Mouse (Mus musculus) stomach, postnatal 0 days (tissue): ENCODE data around the gene Ptafr. TPM values are rescaled to one million over a fixed set of nuclear protein-coding genes. Genes with fewer than 3 reads are reported as not detected.

Experiments
- ATAC-seq: fragments of 200-750 bp; cut with Nextera tagmentation; 2 replicates; pipeline ENCODE4 v1.8.0; 2017; ENCODE audit not compliant: low FRiP score, low TSS enrichment
- DNase-seq: peaks from one replicate; pipeline ENCODE4 v3.0.0-alpha.2; 2016; ENCODE audit warnings: low spot score
- H3K27ac ChIP-seq: fragments of 300-500 bp; sonication (generic); replicated peaks from 2 replicates; pipeline ENCODE4 v1.5.1; 2014; ENCODE audit warnings: mild to moderate bottlenecking, control low read depth
- H3K27me3 ChIP-seq: fragments of 300-500 bp; sonication (generic); 2 replicates; pipeline ENCODE4 v1.6.1; 2014; ENCODE audit warnings: low read length; ENCODE audit not compliant: control insufficient read depth, insufficient read depth
- H3K36me3 ChIP-seq: fragments of 300-500 bp; sonication (generic); 2 replicates; pipeline ENCODE4 v1.6.1; 2014; ENCODE audit warnings: low read length, mixed read lengths; ENCODE audit not compliant: control insufficient read depth, insufficient read depth
- H3K4me1 ChIP-seq: fragments of 300-500 bp; sonication (generic); replicated peaks from 2 replicates; pipeline ENCODE4 v1.6.1; 2014; ENCODE audit warnings: antibody characterized with exemption; ENCODE audit not compliant: control insufficient read depth, insufficient read depth
- H3K4me2 ChIP-seq: fragments of 300-500 bp; sonication (generic); replicated peaks from 2 replicates; pipeline ENCODE4 v1.6.1; 2014; ENCODE audit warnings: low read depth, mild to moderate bottlenecking, control low read depth, moderate library complexity
- H3K4me3 ChIP-seq: fragments of 300-500 bp; sonication (generic); 2 replicates; pipeline ENCODE4 v1.5.1; 2014; ENCODE audit warnings: low read depth, low read length, control low read depth
- H3K9ac ChIP-seq: fragments of 300-500 bp; sonication (generic); 2 replicates; pipeline ENCODE4 v1.6.1; 2014; ENCODE audit warnings: mild to moderate bottlenecking, low read length, control low read depth, mixed read lengths
- H3K9me3 ChIP-seq: fragments of 300-500 bp; sonication (generic); 2 replicates; pipeline ENCODE4 v1.6.1; 2016; ENCODE audit warnings: low read length; ENCODE audit not compliant: control insufficient read depth
- CTCF ChIP-seq: IDR thresholded peaks from 2 replicates; pipeline ENCODE4 v1.5.1; 2016; ENCODE audit warnings: antibody characterized with exemption, low read depth, mild to moderate bottlenecking, moderate library complexity
- EP300 ChIP-seq: optimal IDR thresholded peaks from 2 replicates; pipeline ENCODE3; 2016; ENCODE audit warnings: antibody characterized with exemption
- WGBS: fragments of 180-500 bp; shearing (Covaris S2); extraction: QIAGEN DNeasy Blood & Tissue Kit; methylation state at CpG from one replicate; pipeline ENCODE4 v1.1.7; 2014; 5-methylcytosine and 5-hydroxymethylcytosine counted together
- polyA plus RNA-seq: library from polyadenylated mRNA; unstranded; fragments of >200 nt; fragmentation: Nextera tagmentation; extraction: Ambion mirVana; gene quantifications from 2 replicates; pipeline ENCODE4 v1.2.1, GENCODE M21; 2015

Ptafr gene
- polyA plus RNA-seq, 1 experiment from 2014 or later = 0.90 TPM

DNA sequence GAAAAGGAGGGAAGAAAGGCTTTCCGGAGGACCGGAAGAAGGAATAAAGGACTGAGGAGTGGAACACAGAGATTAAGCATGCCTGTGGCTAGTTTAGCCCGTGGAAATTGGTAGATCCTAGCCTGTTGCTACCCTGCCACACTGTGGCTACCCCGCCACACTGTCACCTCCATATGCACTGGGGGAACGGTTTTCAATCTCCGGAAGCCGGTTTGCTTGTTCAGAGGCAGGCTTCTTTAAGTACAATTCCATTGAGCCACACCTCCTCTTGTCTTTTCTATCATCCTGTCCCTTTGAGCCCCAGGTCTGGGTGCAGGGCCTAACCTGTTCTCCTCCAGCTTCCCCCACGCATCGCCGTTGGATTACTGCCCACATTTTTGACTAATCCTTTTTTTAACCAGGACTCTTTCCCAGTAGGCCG lies 39.5 kb upstream of the Ptafr start:
- no peaks in the 10 kb centered on the region for H3K9me3 ChIP-seq
- H3K4me3 ChIP-seq = no peak overlapping the region
- peak; percentile 32 for DNase-seq
- 0 out of 2 replicates have a peak overlapping the region, but pooled peaks have one; percentile 11 for H3K4me2 ChIP-seq
- H3K27ac ChIP-seq = peak overlapping the region; percentile 90
- 0 out of 2 replicates have a peak overlapping the region, but pooled peaks have one; percentile 0 for H3K9ac ChIP-seq
- peak; percentile 40 for ATAC-seq
- no peaks in the 10 kb centered on the region for H3K4me1 ChIP-seq
- H3K36me3 ChIP-seq = no peaks in the 10 kb centered on the region
- H3K27me3 ChIP-seq = no peaks in the 10 kb centered on the region
- WGBS = 19% methylated on average over 11 of the region's 11 CpGs
- no peak for TF ChIP-seq EP300
- peak; percentile 44; the same call in 1 of the 2 replicates for TF ChIP-seq CTCF

DNA sequence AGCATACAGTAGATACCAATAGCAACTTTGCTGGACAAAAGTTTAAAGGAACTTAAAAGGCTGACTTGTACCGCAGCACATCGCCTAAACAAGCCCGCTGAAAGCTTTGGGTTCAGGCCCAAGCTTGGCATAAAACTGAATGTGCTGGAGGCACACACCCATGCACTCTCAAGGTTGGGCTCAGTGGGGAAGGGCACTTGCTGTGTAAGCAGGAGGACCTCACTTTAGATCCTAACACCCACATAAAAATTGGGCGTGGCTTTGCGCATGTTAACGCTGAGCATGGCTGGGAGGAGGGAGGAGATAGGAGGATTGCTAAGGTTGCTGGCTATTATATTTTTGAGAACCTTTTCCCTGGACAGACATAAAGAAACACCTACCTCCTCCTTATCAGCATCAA lies 39.1 kb upstream of the Ptafr start:
- Histone ChIP-seq H3K27ac (peak overlapping the region; percentile 90), H3K9me3 (no peaks in the 10 kb centered on the region), H3K9ac (0 out of 2 replicates have a peak overlapping the region, but pooled peaks have one; percentile 0), H3K4me1 (no peaks in the 10 kb centered on the region), H3K36me3 (no peaks in the 10 kb centered on the region), H3K4me2 (0 out of 2 replicates have a peak overlapping the region, but pooled peaks have one; percentile 11), H3K4me3 (no peak overlapping the region), H3K27me3 (no peaks in the 10 kb centered on the region)
- 35% methylated on average over 6 of the region's 6 CpGs for WGBS
- peak; percentile 46 for DNase-seq
- peak; percentile 72 for ATAC-seq
- no peak for TF ChIP-seq CTCF
- no peak for TF ChIP-seq EP300

DNA sequence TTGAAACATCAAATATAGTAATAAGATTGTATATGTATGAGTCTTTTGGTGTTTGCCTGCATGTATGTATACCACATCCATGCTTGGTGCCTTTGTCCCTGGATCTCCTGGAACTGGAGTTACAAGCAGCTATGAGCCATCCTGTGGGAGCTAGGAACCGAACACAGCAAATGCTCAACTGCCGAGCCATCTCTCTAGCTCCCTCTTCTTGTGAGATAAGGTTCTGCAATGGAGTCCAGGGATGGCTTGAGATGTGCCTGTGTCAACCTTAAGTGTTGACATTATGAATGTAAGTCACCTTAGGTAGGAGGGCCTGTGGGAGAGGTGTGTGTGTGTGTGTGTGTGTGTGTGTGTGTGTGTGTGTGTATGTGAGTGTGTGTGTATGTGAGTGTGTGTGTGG lies 37.2 kb upstream of the Ptafr start:
- Histone ChIP-seq H3K4me1 (no peaks in the 10 kb centered on the region), H3K27ac (no peak overlapping the region), H3K27me3 (no peaks in the 10 kb centered on the region), H3K9me3 (no peaks in the 10 kb centered on the region), H3K4me3 (no peak overlapping the region), H3K4me2 (no peak overlapping the region), H3K9ac (no peak overlapping the region), H3K36me3 (peaks cover 5% of the 10 kb centered on the region; the same call in 1 of the 2 replicates)
- DNase-seq (peak; percentile 15), ATAC-seq (no peak; the same call in 1 of the 2 replicates)
- WGBS = 52% methylated on average over 2 of the region's 2 CpGs
- TF ChIP-seq EP300 (no peak), CTCF (peak; percentile 61)

DNA sequence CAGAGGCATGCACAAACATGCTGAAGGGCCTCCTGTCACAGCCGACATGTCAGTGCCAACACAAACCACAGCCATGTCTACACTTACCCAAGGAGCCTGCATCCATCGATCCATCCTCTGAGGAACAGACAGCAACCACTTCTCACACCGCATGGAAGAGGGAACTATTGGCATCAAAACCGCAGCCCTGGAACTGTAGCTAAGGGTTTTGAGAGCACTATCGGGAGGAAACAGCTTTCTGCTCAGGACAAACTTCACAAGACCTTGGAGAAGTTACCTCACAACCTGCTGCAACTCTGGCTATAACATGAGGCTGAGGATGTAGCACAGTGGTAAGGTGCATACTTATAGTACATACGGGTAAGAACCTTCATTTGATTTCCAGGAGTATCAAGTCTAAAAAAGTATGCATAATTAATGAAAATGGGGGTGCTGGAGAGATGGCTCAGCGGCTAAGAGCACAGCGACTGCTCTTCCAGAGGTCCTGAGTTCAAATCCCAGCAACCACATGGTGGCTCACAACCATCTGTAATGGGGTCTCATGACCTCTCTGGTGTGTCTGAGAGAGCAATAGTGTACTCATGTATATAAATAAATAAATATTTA lies 35.8 kb upstream of the Ptafr start:
- no peaks in the 10 kb centered on the region for H3K27me3 ChIP-seq
- H3K9ac ChIP-seq = no peak overlapping the region
- H3K36me3 ChIP-seq = peaks cover 5% of the 10 kb centered on the region; the same call in 1 of the 2 replicates
- no peak overlapping the region for H3K4me3 ChIP-seq
- H3K4me1 ChIP-seq = no peaks in the 10 kb centered on the region
- no peak overlapping the region for H3K4me2 ChIP-seq
- H3K27ac ChIP-seq = no peak overlapping the region
- 72% methylated on average over 8 of the region's 8 CpGs for WGBS
- DNase-seq (peak; percentile 11), ATAC-seq (no peak)
- H3K9me3 ChIP-seq = no peaks in the 10 kb centered on the region
- TF ChIP-seq EP300 (no peak), CTCF (no peak)

DNA sequence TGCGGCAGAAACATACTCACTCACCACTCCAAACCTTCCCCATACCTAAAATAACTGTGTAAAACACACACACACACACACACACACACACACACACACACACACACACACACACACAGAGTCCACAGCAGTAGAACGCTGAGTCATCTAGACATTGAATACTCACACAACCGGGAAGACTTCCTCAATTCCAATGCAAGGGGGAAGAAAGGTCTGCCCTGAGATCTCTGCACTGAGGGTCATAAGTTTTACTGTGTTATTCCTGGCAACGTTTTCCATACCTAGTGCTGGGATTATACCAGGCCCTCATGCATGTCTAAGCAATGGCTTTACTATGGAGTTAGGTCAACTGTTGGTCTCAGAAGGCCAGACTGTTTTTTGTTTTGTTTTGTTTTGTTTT lies 34.5 kb upstream of the Ptafr start:
- Histone ChIP-seq H3K4me2 (no peak overlapping the region), H3K9ac (no peak overlapping the region), H3K27ac (no peak overlapping the region), H3K36me3 (peaks cover 5% of the 10 kb centered on the region; the same call in 1 of the 2 replicates), H3K27me3 (no peaks in the 10 kb centered on the region), H3K4me1 (no peaks in the 10 kb centered on the region), H3K4me3 (no peak overlapping the region), H3K9me3 (no peaks in the 10 kb centered on the region)
- DNase-seq (peak; percentile 22), ATAC-seq (no peak)
- TF ChIP-seq EP300 (no peak), CTCF (no peak)
- WGBS = 61% methylated on average over 4 of the region's 4 CpGs
